Mouse (Mus musculus): ENCODE measurements around the gene Rtn2. TPM values are rescaled to one million over a fixed set of nuclear protein-coding genes. Genes with fewer than 3 reads are reported as not detected.
A peak's percentile ranks its signal among the peaks of the same experiment; 100 is the strongest.

The Rtn2 gene
- 7.7 and 9.1 TPM in 2 replicates for polyA plus RNA-seq (2012; rRNA removed)

GRCm38 (mm10) chr7:19282385-19282784, at the start of gene Rtn2:
Rtn2 (plus strand) TSS chr7:19282624.
- Histone ChIP-seq H3K4me3 (ENCODE audit: extremely low read depth, insufficient read depth, insufficient read length) (peak within 1 kb of the TSS; percentile 43; the same call in 1 of the 2 replicates), H3K36me3 (ENCODE audit: control insufficient read depth, insufficient read depth, low read length) (no peaks in the 10 kb centered on the region), H3K4me1 (ENCODE audit: control insufficient read depth, insufficient read depth, insufficient read length) (peaks cover 13% of the 10 kb centered on the region; the same call in 1 of the 2 replicates), H3K27me3 (ENCODE audit: control insufficient read depth, insufficient read depth, low read length) (peaks cover 21% of the 10 kb centered on the region), H3K27ac (ENCODE audit: insufficient read depth, low read length) (no peak within 1 kb of the TSS)
- peak in 1 of 2 experiments; percentile 54 for DNase-seq (ENCODE audit: low read depth in 1 of 2, low spot score in 2 of 2)
- no peak for TF ChIP-seq CTCF (IDR thresholded peaks at IDR 0.05; ENCODE audit: extremely low read depth, insufficient read depth, insufficient read length, insufficient replicate concordance)
- TF ChIP-seq POLR2A (IDR thresholded peaks at IDR 0.05; ENCODE audit: low read depth, low read length), result no peak
- 1% methylated on average over 36 of the region's 37 CpGs for WGBS

GRCm38 (mm10) chr7:19234652-19235051, 47.8 kb upstream of the Rtn2 start:
- 83% methylated on average over 5 of the region's 5 CpGs for WGBS
- no peaks in the 10 kb centered on the region for H3K36me3 ChIP-seq (ENCODE audit: control insufficient read depth, insufficient read depth, low read length)
- H3K4me1 ChIP-seq (ENCODE audit: control insufficient read depth, insufficient read depth, insufficient read length), result no peaks in the 10 kb centered on the region
- no peak overlapping the region for H3K4me3 ChIP-seq (ENCODE audit: extremely low read depth, insufficient read depth, insufficient read length)
- no peak overlapping the region for H3K27ac ChIP-seq (ENCODE audit: insufficient read depth, low read length)
- TF ChIP-seq POLR2A (IDR thresholded peaks at IDR 0.05; ENCODE audit: low read depth, low read length), result no peak
- no peak for TF ChIP-seq CTCF (IDR thresholded peaks at IDR 0.05; ENCODE audit: extremely low read depth, insufficient read depth, insufficient read length, insufficient replicate concordance)
- no peak for DNase-seq (ENCODE audit: low read depth in 1 of 2, low spot score in 2 of 2)
- no peaks in the 10 kb centered on the region for H3K27me3 ChIP-seq (ENCODE audit: control insufficient read depth, insufficient read depth, low read length)

DNA sequence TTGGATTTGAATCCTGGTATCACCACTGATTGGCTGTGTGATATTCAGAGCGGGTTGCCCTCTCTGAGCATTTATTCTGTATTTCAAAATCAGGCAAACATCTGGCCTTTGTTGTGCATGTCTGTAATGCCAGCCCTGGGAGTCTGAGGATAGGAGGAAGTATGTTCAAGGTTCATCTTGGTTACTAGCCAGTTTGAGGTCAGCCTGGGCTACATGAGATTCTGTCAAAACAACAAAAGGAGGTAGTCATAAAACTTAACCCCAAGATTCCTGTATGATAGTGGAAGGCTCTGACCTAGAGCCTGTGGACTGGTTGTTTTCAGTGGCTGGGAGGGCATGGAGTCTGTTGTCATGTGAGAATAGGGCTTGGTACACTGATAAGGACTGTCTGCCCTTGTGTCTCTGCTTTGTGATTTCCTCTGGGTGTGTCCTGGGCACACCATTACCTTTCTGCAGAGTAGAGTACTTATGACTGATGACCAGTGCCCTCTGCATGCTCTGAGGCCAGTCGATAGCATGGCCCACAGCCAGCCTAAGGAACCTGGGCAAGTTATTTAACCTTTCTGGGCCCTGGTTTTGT, 47.2 kb upstream of the Rtn2 start:
- Histone ChIP-seq H3K27me3 (ENCODE audit: control insufficient read depth, insufficient read depth, low read length) (no peaks in the 10 kb centered on the region), H3K4me3 (ENCODE audit: extremely low read depth, insufficient read depth, insufficient read length) (no peak overlapping the region), H3K27ac (ENCODE audit: insufficient read depth, low read length) (no peak overlapping the region), H3K4me1 (ENCODE audit: control insufficient read depth, insufficient read depth, insufficient read length) (no peaks in the 10 kb centered on the region), H3K36me3 (ENCODE audit: control insufficient read depth, insufficient read depth, low read length) (no peaks in the 10 kb centered on the region)
- TF ChIP-seq CTCF (IDR thresholded peaks at IDR 0.05; ENCODE audit: extremely low read depth, insufficient read depth, insufficient read length, insufficient replicate concordance) (no peak), POLR2A (IDR thresholded peaks at IDR 0.05; ENCODE audit: low read depth, low read length) (no peak)
- WGBS, result 82% methylated on average over 2 of the region's 2 CpGs
- DNase-seq (ENCODE audit: low read depth in 1 of 2, low spot score in 2 of 2), result no peak

DNA sequence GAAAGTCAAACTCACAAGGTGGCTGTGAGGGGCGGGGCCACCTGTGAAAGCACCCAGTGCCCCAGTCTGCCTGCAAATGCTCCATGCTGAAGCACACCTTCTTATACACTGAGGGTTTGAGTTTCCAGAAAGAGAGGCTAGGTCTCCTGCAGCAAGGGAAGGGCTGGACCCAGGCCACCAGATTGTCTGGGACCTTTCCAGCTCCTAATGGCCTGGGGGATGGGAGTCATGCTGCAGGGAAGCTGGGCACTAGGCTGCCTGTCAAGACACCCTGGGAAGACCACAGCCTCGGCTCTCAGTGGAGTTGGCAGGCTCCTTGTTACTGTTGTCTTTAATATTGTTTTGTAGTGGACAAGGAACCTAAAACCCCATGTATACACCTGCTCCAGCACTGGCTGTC, 46.0 kb upstream of the Rtn2 start:
- WGBS, result 89% methylated on average over 2 of the region's 2 CpGs
- H3K27ac ChIP-seq (ENCODE audit: insufficient read depth, low read length), result no peak overlapping the region
- TF ChIP-seq POLR2A (IDR thresholded peaks at IDR 0.05; ENCODE audit: low read depth, low read length) (no peak), CTCF (IDR thresholded peaks at IDR 0.05; ENCODE audit: extremely low read depth, insufficient read depth, insufficient read length, insufficient replicate concordance) (no peak)
- no peak overlapping the region for H3K4me3 ChIP-seq (ENCODE audit: extremely low read depth, insufficient read depth, insufficient read length)
- H3K4me1 ChIP-seq (ENCODE audit: control insufficient read depth, insufficient read depth, insufficient read length), result no peaks in the 10 kb centered on the region
- DNase-seq (ENCODE audit: low read depth in 1 of 2, low spot score in 2 of 2), result no peak
- H3K36me3 ChIP-seq (ENCODE audit: control insufficient read depth, insufficient read depth, low read length), result no peaks in the 10 kb centered on the region
- no peaks in the 10 kb centered on the region for H3K27me3 ChIP-seq (ENCODE audit: control insufficient read depth, insufficient read depth, low read length)

- H3K36me3 ChIP-seq (ENCODE audit: control insufficient read depth, insufficient read depth, low read length), result no peaks in the 10 kb centered on the region
- no peak overlapping the region for H3K27ac ChIP-seq (ENCODE audit: insufficient read depth, low read length)
- TF ChIP-seq POLR2A (IDR thresholded peaks at IDR 0.05; ENCODE audit: low read depth, low read length), result no peak
- TF ChIP-seq CTCF (IDR thresholded peaks at IDR 0.05; ENCODE audit: extremely low read depth, insufficient read depth, insufficient read length, insufficient replicate concordance), result no peak
- no peaks in the 10 kb centered on the region for H3K4me1 ChIP-seq (ENCODE audit: control insufficient read depth, insufficient read depth, insufficient read length)
- no peak overlapping the region for H3K4me3 ChIP-seq (ENCODE audit: extremely low read depth, insufficient read depth, insufficient read length)
- H3K27me3 ChIP-seq (ENCODE audit: control insufficient read depth, insufficient read depth, low read length), result no peaks in the 10 kb centered on the region
- WGBS, result 92% methylated on average over 4 of the region's 4 CpGs
- DNase-seq (ENCODE audit: low read depth in 1 of 2, low spot score in 2 of 2), result no peak
Observed at GRCm38 (mm10) chr7:19238344-19238743, 44.1 kb upstream of the Rtn2 start.

DNA sequence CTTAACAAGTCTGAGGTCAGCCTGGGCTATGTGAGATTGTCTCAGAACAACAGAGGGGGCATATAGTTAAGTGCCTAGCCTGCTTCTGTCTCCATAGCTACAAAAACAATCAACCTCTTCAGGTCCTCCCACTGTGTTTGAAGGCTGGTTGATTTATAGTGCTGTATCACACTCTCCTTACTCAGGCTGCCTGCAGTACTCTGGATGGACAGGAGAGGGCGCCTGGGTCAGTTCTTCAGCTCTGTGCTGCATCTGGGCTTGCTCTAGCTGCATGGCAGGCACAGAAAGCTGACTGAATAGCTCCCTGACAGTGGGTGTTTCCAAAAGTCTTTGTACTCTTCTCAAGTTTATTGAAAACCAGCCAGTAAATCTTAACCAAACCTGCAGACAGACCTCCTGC, 43.0 kb upstream of the Rtn2 start:
- H3K27me3 ChIP-seq (ENCODE audit: control insufficient read depth, insufficient read depth, low read length), result no peaks in the 10 kb centered on the region
- TF ChIP-seq CTCF (IDR thresholded peaks at IDR 0.05; ENCODE audit: extremely low read depth, insufficient read depth, insufficient read length, insufficient replicate concordance) (peak; percentile 95), POLR2A (IDR thresholded peaks at IDR 0.05; ENCODE audit: low read depth, low read length) (no peak)
- DNase-seq (ENCODE audit: low read depth in 1 of 2, low spot score in 2 of 2), result peak; percentile 71 to 86
- H3K4me3 ChIP-seq (ENCODE audit: extremely low read depth, insufficient read depth, insufficient read length), result no peak overlapping the region
- H3K27ac ChIP-seq (ENCODE audit: insufficient read depth, low read length), result no peak overlapping the region
- no peaks in the 10 kb centered on the region for H3K36me3 ChIP-seq (ENCODE audit: control insufficient read depth, insufficient read depth, low read length)
- no peaks in the 10 kb centered on the region for H3K4me1 ChIP-seq (ENCODE audit: control insufficient read depth, insufficient read depth, insufficient read length)
- WGBS, result 7% methylated on average over 1 of the region's 1 CpGs

DNA sequence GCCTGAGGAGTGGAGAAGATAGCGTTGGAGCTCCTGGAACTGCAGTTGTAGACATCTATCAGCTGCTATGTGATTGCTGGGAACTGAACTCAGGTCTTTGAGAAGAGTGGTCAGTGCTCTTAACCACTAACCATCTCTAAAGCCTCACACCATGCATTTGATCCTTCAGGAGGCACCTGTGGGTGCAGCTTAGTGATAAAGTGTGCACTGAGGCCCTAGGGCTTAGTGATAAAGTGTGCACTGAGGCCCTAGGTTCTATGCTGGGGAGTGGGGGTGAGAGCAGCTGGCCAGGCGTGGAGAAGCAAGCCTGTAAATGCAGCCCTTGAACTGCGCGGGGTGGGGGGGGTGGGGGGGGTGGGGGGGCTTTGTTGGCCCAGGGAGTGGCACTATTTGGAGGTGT, 42.4 kb upstream of the Rtn2 start:
- Histone ChIP-seq H3K27me3 (ENCODE audit: control insufficient read depth, insufficient read depth, low read length) (no peaks in the 10 kb centered on the region), H3K4me1 (ENCODE audit: control insufficient read depth, insufficient read depth, insufficient read length) (no peaks in the 10 kb centered on the region), H3K36me3 (ENCODE audit: control insufficient read depth, insufficient read depth, low read length) (peaks cover 3% of the 10 kb centered on the region; the same call in 1 of the 2 replicates), H3K27ac (ENCODE audit: insufficient read depth, low read length) (no peak overlapping the region), H3K4me3 (ENCODE audit: extremely low read depth, insufficient read depth, insufficient read length) (no peak overlapping the region)
- no peak for TF ChIP-seq CTCF (IDR thresholded peaks at IDR 0.05; ENCODE audit: extremely low read depth, insufficient read depth, insufficient read length, insufficient replicate concordance)
- no peak for TF ChIP-seq POLR2A (IDR thresholded peaks at IDR 0.05; ENCODE audit: low read depth, low read length)
- no peak for DNase-seq (ENCODE audit: low read depth in 1 of 2, low spot score in 2 of 2)
- WGBS, result 58% methylated on average over 4 of the region's 4 CpGs
